Mouse (Mus musculus): ENCODE measurements at regions not wholly inside any gene's neighbourhood (a gene's known extent, or its start where the extent isn't known, plus 50 kb on each side); places are given as distances from the start of the nearest gene placed in this dataset.

DNA sequence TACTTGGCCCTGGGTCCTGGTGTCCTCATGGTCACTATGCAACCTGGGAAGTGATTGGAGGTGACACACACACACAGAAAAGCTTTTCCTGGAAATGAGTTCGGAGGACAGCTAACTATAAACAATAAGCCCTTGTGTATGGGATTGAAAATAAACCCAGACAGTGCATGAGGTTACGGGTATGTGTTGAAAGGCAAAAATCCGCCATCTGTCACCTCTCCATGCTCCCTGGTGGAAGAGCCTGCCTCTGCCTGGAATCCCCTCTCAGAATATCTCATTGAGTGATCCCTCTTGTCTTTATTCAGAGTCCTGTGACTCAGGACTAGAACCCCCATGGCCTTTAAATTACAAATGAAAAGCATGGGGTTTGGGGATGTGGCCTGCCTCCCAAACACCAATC lies 276.2 kb downstream of the Pik3r1 start:
- no peaks in the 10 kb centered on the region for H3K4me1 ChIP-seq
- no peaks in the 10 kb centered on the region for H3K27me3 ChIP-seq (replicated peaks)
- no peaks in the 10 kb centered on the region for H3K9me3 ChIP-seq
- H3K36me3 ChIP-seq = no peaks in the 10 kb centered on the region
- H3K27ac ChIP-seq = no peak overlapping the region
- H3K4me3 ChIP-seq = no peak overlapping the region
- no peak overlapping the region for H3K4me2 ChIP-seq (replicated peaks)
- no peak overlapping the region for H3K9ac ChIP-seq
- WGBS = 46% methylated on average over 3 of the region's 3 CpGs
- no peak for ATAC-seq (ENCODE audit: low FRiP score, low read depth)

GRCm38 (mm10) chr13:101490961-101491360 lies 277.1 kb downstream of the Pik3r1 start:
- Histone ChIP-seq H3K9ac (no peak overlapping the region), H3K36me3 (no peaks in the 10 kb centered on the region), H3K4me3 (no peak overlapping the region), H3K9me3 (no peaks in the 10 kb centered on the region), H3K27me3 (replicated peaks) (no peaks in the 10 kb centered on the region), H3K4me2 (replicated peaks) (no peak overlapping the region), H3K4me1 (no peaks in the 10 kb centered on the region), H3K27ac (no peak overlapping the region)
- no peak for ATAC-seq (ENCODE audit: low FRiP score, low read depth)
- WGBS = 84% methylated on average over 5 of the region's 5 CpGs

GRCm38 (mm10) chr13:101487621-101488020 lies 280.4 kb downstream of the Pik3r1 start:
- H3K9me3 ChIP-seq = no peaks in the 10 kb centered on the region
- no peak overlapping the region for H3K4me3 ChIP-seq
- no peak overlapping the region for H3K4me2 ChIP-seq (replicated peaks)
- H3K4me1 ChIP-seq = no peaks in the 10 kb centered on the region
- H3K27me3 ChIP-seq (replicated peaks) = no peaks in the 10 kb centered on the region
- H3K9ac ChIP-seq = no peak overlapping the region
- WGBS = 89% methylated on average over 2 of the region's 2 CpGs
- ATAC-seq (ENCODE audit: low FRiP score, low read depth) = no peak
- H3K27ac ChIP-seq = no peak overlapping the region
- no peaks in the 10 kb centered on the region for H3K36me3 ChIP-seq

GRCm38 (mm10) chr13:101485823-101486222 lies 282.2 kb downstream of the Pik3r1 start:
- no peak for ATAC-seq (ENCODE audit: low FRiP score, low read depth)
- Histone ChIP-seq H3K4me1 (no peaks in the 10 kb centered on the region), H3K36me3 (no peaks in the 10 kb centered on the region), H3K27ac (no peak overlapping the region), H3K4me3 (no peak overlapping the region), H3K4me2 (replicated peaks) (no peak overlapping the region), H3K9me3 (no peaks in the 10 kb centered on the region), H3K9ac (no peak overlapping the region), H3K27me3 (replicated peaks) (no peaks in the 10 kb centered on the region)
- 73% methylated on average over 7 of the region's 7 CpGs for WGBS

- Histone ChIP-seq H3K27me3 (replicated peaks) (no peaks in the 10 kb centered on the region), H3K36me3 (no peaks in the 10 kb centered on the region), H3K9me3 (no peaks in the 10 kb centered on the region), H3K9ac (no peak overlapping the region), H3K27ac (no peak overlapping the region), H3K4me2 (replicated peaks) (no peak overlapping the region), H3K4me1 (no peaks in the 10 kb centered on the region), H3K4me3 (no peak overlapping the region)
- WGBS = 89% methylated on average over 3 of the region's 3 CpGs
- no peak for ATAC-seq (ENCODE audit: low FRiP score, low read depth)
These were observed 284.2 kb downstream of the Pik3r1 start for GRCm38 (mm10) chr13:101483816-101484215.

DNA sequence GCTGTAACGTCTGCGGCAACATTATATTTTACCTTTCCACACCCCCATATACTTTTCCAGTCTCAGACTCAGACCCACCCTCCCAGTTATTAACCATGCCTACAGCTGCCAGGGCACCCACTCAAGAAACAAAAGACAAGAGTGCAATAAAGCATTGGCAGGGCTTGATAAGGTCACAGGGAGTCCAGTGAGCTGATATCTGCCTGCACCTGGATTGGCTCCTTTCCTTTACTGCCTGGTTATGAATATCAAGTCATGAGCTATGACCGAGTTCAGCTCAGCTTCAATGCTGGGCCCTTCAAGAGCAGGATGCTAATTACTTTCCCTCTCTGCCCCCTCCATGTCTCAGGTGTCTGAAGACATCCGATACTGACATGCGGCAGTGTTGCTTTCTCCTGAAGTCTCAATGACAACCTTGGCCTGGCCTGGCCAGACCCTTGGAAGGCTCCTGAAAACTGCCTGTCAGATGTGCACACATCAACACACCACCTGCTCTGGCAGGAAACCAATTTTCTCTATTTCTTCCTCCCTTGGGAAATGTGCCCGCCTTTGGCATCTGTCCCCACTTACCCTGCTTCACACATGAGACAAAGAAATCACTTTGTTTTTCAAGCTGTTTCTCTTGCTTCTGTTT lies 286.3 kb downstream of the Pik3r1 start:
- no peaks in the 10 kb centered on the region for H3K27me3 ChIP-seq (replicated peaks)
- H3K27ac ChIP-seq = no peak overlapping the region
- 85% methylated on average over 6 of the region's 6 CpGs for WGBS
- H3K4me3 ChIP-seq = no peak overlapping the region
- no peak overlapping the region for H3K9ac ChIP-seq
- no peaks in the 10 kb centered on the region for H3K4me1 ChIP-seq
- H3K9me3 ChIP-seq = no peaks in the 10 kb centered on the region
- no peaks in the 10 kb centered on the region for H3K36me3 ChIP-seq
- ATAC-seq (ENCODE audit: low FRiP score, low read depth) = no peak
- no peak overlapping the region for H3K4me2 ChIP-seq (replicated peaks)

DNA sequence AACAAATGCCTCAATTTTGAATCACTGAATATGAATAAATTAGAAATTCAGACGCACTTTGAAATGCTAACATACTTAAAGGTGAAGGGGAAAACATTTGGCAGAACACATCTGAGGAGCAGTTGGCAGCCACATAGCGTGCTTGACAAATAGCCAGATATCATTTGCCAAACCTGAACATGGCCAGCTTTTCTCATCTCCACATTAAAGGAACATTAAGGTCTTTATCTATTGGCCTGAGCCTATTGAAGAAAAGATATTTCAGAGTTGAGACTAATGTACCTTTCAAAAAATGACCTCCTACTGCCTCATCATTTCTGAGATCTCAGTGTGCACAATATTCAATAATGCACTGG lies 288.7 kb downstream of the Pik3r1 start:
- H3K27ac ChIP-seq = no peak overlapping the region
- no peak for ATAC-seq (ENCODE audit: low FRiP score, low read depth)
- WGBS = 91% methylated on average over 2 of the region's 2 CpGs

DNA sequence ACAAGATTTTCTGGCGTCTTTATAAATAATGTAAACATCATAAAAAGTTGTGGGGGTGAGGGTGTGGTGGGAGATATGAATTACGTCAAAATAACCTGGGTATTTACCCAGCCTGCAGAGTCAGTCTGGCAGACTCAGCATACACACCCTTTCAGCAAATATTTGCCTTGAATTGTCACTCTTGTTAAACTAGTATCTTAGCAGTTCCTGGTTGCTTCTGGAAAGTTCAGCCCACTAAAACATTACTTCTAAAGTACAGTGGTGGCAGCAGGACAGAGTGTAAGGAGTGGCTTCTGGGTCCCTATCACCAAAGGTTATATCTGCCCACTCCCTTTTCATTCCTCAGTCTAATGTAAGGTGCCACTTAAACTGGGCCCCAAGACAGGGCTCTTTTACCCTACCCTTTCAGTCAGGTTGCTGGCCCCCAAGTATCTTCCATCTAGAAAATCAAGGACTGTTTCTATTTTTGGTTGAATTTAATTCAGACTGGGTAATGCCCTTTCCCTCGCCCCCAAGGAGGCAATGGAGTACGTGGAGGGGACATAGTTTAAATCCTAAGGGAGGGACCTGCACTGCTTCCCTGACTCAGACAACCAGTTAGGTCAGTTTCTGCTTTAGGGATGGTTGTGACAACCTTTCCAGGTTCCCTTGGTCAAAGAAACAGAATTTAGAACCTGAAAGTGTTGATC lies 289.3 kb downstream of the Pik3r1 start:
- no peaks in the 10 kb centered on the region for H3K9me3 ChIP-seq
- WGBS = 80% methylated on average over 4 of the region's 4 CpGs
- no peaks in the 10 kb centered on the region for H3K27me3 ChIP-seq (replicated peaks)
- H3K36me3 ChIP-seq = no peaks in the 10 kb centered on the region
- H3K27ac ChIP-seq = no peak overlapping the region
- no peak overlapping the region for H3K4me3 ChIP-seq
- no peak overlapping the region for H3K9ac ChIP-seq
- H3K4me1 ChIP-seq = no peaks in the 10 kb centered on the region
- ATAC-seq (ENCODE audit: low FRiP score, low read depth) = no peak
- no peak overlapping the region for H3K4me2 ChIP-seq (replicated peaks)

More for the DNA sequence above, 288.7 kb downstream of the Pik3r1 start:
- H3K9ac ChIP-seq = no peak overlapping the region
- H3K4me2 ChIP-seq (replicated peaks) = no peak overlapping the region
- H3K4me3 ChIP-seq = no peak overlapping the region
- no peaks in the 10 kb centered on the region for H3K36me3 ChIP-seq
- H3K27me3 ChIP-seq (replicated peaks) = no peaks in the 10 kb centered on the region
- H3K9me3 ChIP-seq = no peaks in the 10 kb centered on the region
- H3K4me1 ChIP-seq = no peaks in the 10 kb centered on the region

- no peak for ATAC-seq (ENCODE audit: low FRiP score, low read depth)
- H3K4me3 ChIP-seq = no peak overlapping the region
- 92% methylated on average over 8 of the region's 8 CpGs for WGBS
- no peak overlapping the region for H3K9ac ChIP-seq
- no peaks in the 10 kb centered on the region for H3K27me3 ChIP-seq (replicated peaks)
- H3K9me3 ChIP-seq = no peaks in the 10 kb centered on the region
- no peaks in the 10 kb centered on the region for H3K36me3 ChIP-seq
- H3K4me1 ChIP-seq = no peaks in the 10 kb centered on the region
- H3K4me2 ChIP-seq (replicated peaks) = no peak overlapping the region
- H3K27ac ChIP-seq = no peak overlapping the region
These were observed 294.7 kb downstream of the Pik3r1 start for GRCm38 (mm10) chr13:101473349-101473748.

DNA sequence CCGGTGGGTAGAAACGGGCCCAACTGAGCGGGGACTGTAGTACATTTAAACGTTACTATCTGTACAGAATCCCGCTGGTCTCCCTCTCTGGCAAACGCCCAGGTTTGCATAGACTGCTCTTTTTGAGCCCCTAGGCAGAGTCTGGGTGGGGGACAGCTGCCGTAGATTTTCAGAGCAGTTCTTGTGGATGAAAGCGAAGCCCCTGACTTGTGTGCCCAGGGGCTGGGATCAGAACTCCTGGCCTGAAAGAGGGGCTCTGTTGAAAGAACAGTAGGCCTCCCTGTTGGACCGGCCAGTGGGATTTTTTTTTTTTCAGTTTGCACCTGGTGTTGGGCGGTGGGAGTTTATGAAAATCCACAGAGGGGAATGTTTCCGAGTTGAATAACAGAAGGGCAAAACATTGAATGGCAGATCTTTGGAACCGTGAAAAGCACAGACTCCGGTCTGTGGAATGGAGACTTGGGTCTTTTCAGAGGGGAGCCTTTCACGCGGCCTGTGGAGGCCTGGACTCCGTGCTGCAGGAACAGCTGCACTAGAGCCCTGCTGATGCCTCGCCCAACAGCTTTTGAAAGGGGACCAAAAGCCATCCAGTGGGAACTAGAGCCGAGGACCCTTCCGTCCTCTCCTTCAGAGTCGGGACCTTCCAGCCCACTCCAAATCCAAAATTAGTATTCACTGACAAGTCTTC lies 297.3 kb downstream of the Pik3r1 start:
- no peaks in the 10 kb centered on the region for H3K4me1 ChIP-seq
- ATAC-seq (ENCODE audit: low FRiP score, low read depth) = no peak

GRCm38 (mm10) chr13:101465748-101466127 lies 302.3 kb downstream of the Pik3r1 start:
- Histone ChIP-seq H3K36me3 (no peaks in the 10 kb centered on the region), H3K4me1 (no peaks in the 10 kb centered on the region), H3K4me2 (replicated peaks) (no peak overlapping the region), H3K9me3 (no peaks in the 10 kb centered on the region), H3K4me3 (no peak overlapping the region), H3K9ac (no peak overlapping the region), H3K27ac (no peak overlapping the region), H3K27me3 (replicated peaks) (no peaks in the 10 kb centered on the region)
- WGBS = 72% methylated on average over 3 of the region's 3 CpGs
- ATAC-seq (ENCODE audit: low FRiP score, low read depth) = no peak

More for the DNA sequence above, 297.3 kb downstream of the Pik3r1 start:
- Histone ChIP-seq H3K27me3 (replicated peaks) (no peaks in the 10 kb centered on the region), H3K9me3 (no peaks in the 10 kb centered on the region), H3K27ac (no peak overlapping the region), H3K4me3 (no peak overlapping the region), H3K4me2 (replicated peaks) (no peak overlapping the region), H3K36me3 (no peaks in the 10 kb centered on the region), H3K9ac (no peak overlapping the region)
- WGBS = 74% methylated on average over 20 of the region's 20 CpGs

DNA sequence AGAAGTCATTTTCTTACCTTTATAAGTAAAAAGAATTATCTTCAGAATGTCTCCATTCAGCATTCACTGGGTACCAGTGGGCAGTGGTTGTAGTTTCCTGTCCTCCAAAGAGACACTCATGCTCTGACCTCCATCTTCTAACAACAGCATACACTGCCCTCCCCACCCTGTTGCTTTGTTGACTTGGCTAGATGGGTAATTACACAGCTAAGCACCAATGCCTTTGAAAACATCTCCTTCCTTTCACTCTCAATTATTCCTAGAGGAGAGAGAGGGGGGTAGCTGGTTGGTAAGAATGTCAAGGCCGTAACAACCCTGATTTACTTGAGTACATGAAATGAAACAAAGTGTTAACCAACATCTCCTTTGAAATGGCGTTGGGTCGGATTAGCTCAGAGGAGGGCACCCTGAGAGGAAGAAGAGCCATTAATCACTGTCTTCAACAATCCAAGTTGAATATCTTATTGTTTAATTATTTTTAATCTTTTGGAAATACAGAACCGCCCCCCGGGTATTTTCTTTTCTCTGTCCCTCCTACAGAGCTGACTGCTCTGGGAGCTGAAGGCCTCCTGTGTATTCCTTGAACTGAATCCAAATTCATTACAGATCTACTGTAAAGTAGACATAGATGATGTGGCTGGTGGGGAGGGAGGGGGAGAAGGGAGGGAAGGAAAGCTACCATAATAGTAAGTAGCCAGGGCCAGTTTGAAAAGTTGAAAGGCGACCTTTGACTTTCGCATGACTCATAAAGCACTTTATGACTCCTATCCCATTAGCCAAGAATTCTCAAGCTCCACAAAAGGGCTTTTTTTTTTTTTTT lies 302.9 kb downstream of the Pik3r1 start:
- 45% methylated on average over 7 of the region's 7 CpGs for WGBS
- H3K4me3 ChIP-seq = no peak overlapping the region
- no peak overlapping the region for H3K27ac ChIP-seq
- no peaks in the 10 kb centered on the region for H3K4me1 ChIP-seq
- no peak overlapping the region for H3K4me2 ChIP-seq (replicated peaks)
- no peak overlapping the region for H3K9ac ChIP-seq
- no peaks in the 10 kb centered on the region for H3K9me3 ChIP-seq
- no peaks in the 10 kb centered on the region for H3K27me3 ChIP-seq (replicated peaks)
- no peak for ATAC-seq (ENCODE audit: low FRiP score, low read depth)
- no peaks in the 10 kb centered on the region for H3K36me3 ChIP-seq

Measured in neural tube, embryonic 12.5 days (tissue).